13 mouse cellular contexts compared by ENCODE assay signal in the genomic region with DNA sequence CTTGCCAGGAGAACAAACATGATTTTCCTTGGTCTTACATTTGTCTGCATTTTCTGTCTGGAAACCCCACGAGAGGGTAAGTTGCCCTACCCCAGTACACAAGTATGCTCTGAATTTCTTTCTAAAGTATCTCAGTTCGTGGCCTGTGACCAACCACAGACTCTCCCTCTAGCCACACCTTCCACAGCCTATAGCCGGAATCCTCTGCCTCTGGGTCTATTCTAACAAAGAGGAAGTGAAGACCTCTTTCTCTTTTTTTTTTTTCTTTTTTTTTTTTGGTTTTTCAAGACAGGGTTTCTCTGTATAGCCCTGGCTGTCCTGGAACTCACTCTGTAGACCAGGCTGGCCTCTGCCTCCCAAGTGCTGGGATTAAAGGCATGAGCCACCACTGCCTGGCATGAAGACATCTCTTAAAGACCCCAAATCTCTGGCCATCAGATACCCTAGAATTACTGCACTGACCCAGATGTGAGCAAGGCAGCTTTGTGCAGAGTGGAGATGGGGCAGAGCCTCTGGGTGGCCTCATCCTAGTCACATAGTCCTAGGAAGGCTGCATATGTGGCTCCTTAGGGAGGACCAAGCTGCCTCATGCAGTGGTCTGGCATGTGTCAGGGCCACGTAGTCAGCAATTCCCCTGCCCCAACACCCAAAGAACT. TPM values are rescaled to one million over a fixed set of nuclear protein-coding genes. Genes with fewer than 3 reads are reported as not detected.
A peak's percentile ranks its signal among the peaks of the same experiment; 100 is the strongest.
DNase-seq lines count a peak whose midpoint lies in the region; ATAC-seq and TF ChIP-seq lines count a peak whose summit lies in the region.
"Had no signal": no experiment of that assay in that cellular context is flagged by ENCODE, and none has a peak within 500 bp of the region (broad histone marks: within the 10 kb centered on the region; RNA-seq: fewer than 3 reads in every experiment).

No protein-coding gene starts in this region.

- no peak for ATAC-seq in heart, embryonic 14.5 days (ENCODE audit: insufficient number of reproducible peaks, insufficient read depth, low FRiP score, low read depth)
- peak; percentile 40; the same call in 1 of the 2 replicates for ATAC-seq in G1E (ENCODE audit: extremely low read depth, insufficient number of reproducible peaks, low FRiP score, poor library complexity, severe bottlenecking)
- no peak for ATAC-seq in embryonic facial prominence, embryonic 14.5 days (ENCODE audit: low read depth)
- peak; percentile 66 for ATAC-seq in megakaryocyte, adult 5-6 weeks (ENCODE audit: poor library complexity, severe bottlenecking)
- no peak for ATAC-seq in cerebellum, adult (ENCODE audit: insufficient number of reproducible peaks, low FRiP score, low TSS enrichment)
- ATAC-seq: CD4-positive, CD25-positive, alpha-beta regulatory T cell, adult 4 months; hindbrain, postnatal 0 days had no signal

- 47% methylated on average over 4 of the region's 4 CpGs for WGBS in heart, embryonic 14.5 days
- WGBS in embryonic facial prominence, embryonic 14.5 days: 58% methylated on average over 4 of the region's 4 CpGs

- H3K4me3 ChIP-seq in heart, embryonic 14.5 days (ENCODE audit: control insufficient read depth in 1 of 2, insufficient read depth in 1 of 2, low read depth in 1 of 2, low read length in 2 of 2): no peak overlapping the region
- H3K4me3 ChIP-seq in G1E (ENCODE audit: low read depth, low read length): no peak overlapping the region
- H3K4me3 ChIP-seq in embryonic facial prominence, embryonic 14.5 days (ENCODE audit: low read depth, low read length): no peak overlapping the region
- H3K4me3 ChIP-seq: forebrain, embryonic 10.5 days; neural tube, embryonic 15.5 days had no signal

- peaks cover 32 to 40% of the 10 kb centered on the region in 2 experiments for H3K4me1 ChIP-seq in heart, embryonic 14.5 days (ENCODE audit: control insufficient read depth in 2 of 2, insufficient read depth in 2 of 2, low read length in 2 of 2)
- peaks cover 46% of the 10 kb centered on the region for H3K4me1 ChIP-seq in G1E (ENCODE audit: insufficient read depth, low read depth, low read length)
- H3K4me1 ChIP-seq in embryonic facial prominence, embryonic 14.5 days (ENCODE audit: control insufficient read depth, insufficient read depth, low read length): peaks cover 11% of the 10 kb centered on the region
- H3K4me1 ChIP-seq: forebrain, embryonic 10.5 days; neural tube, embryonic 15.5 days had no signal

- H3K27ac ChIP-seq in heart, embryonic 14.5 days (replicated peaks in 1 of 2; ENCODE audit: control insufficient read depth in 1 of 2, insufficient read depth in 1 of 2, low read depth in 2 of 2, low read length in 2 of 2): no peak overlapping the region
- peak overlapping the region; percentile 40; the same call in 1 of the 2 replicates for H3K27ac ChIP-seq in embryonic facial prominence, embryonic 14.5 days (replicated peaks; ENCODE audit: low read depth, low read length)
- H3K27ac ChIP-seq: forebrain, embryonic 10.5 days; hindbrain, postnatal 0 days; neural tube, embryonic 15.5 days had no signal

- no peaks in the 10 kb centered on the region for H3K9me3 ChIP-seq in heart, embryonic 14.5 days (ENCODE audit: control insufficient read depth, low read length)
- no peaks in the 10 kb centered on the region for H3K9me3 ChIP-seq in G1E (replicated peaks)
- no peaks in the 10 kb centered on the region for H3K9me3 ChIP-seq in embryonic facial prominence, embryonic 14.5 days (ENCODE audit: control insufficient read depth, low read length)
- H3K9me3 ChIP-seq: forebrain, embryonic 10.5 days; neural tube, embryonic 15.5 days had no signal

- H3K4me2 ChIP-seq in heart, embryonic 14.5 days (ENCODE audit: low read length): no peak overlapping the region
- H3K4me2 ChIP-seq in embryonic facial prominence, embryonic 14.5 days (ENCODE audit: low read depth, low read length): no peak overlapping the region
- H3K4me2 ChIP-seq: neural tube, embryonic 15.5 days had no signal

- DNase-seq in heart, adult 18-20 months: no peak
- DNase-seq in G1E (ENCODE audit: low spot score): peak; percentile 41
- no peak for DNase-seq in embryonic facial prominence, embryonic 14.5 days (ENCODE audit: low spot score)
- no peak for DNase-seq in right cerebral cortex, postnatal 25 days
- DNase-seq in thymus, postnatal 4 days: no peak
- DNase-seq: cerebellum, adult 11 months had no signal

- H3K36me3 ChIP-seq in heart, embryonic 14.5 days (ENCODE audit: control insufficient read depth, insufficient read depth, low read length): peaks cover 35% of the 10 kb centered on the region
- H3K36me3 ChIP-seq in G1E (replicated peaks): peaks cover 95% of the 10 kb centered on the region
- H3K36me3 ChIP-seq in embryonic facial prominence, embryonic 14.5 days (ENCODE audit: control insufficient read depth, insufficient read depth, low read length): peaks cover 34% of the 10 kb centered on the region

- TF ChIP-seq CTCF in G1E (IDR thresholded peaks at IDR 0.05; ENCODE audit: low read depth, low read length): no peak

- peak overlapping the region; percentile 7; the same call in 1 of the 2 replicates for H3K9ac ChIP-seq in heart, embryonic 14.5 days (ENCODE audit: low read length)
- H3K9ac ChIP-seq in embryonic facial prominence, embryonic 14.5 days (ENCODE audit: low read depth, low read length): no peak overlapping the region
- H3K9ac ChIP-seq: neural tube, embryonic 15.5 days had no signal

- H3K27me3 ChIP-seq in heart, embryonic 14.5 days (ENCODE audit: control insufficient read depth, insufficient read depth, low read length): no peaks in the 10 kb centered on the region
- no peaks in the 10 kb centered on the region for H3K27me3 ChIP-seq in G1E (ENCODE audit: insufficient read depth, low read length)
- H3K27me3 ChIP-seq in embryonic facial prominence, embryonic 14.5 days (replicated peaks; ENCODE audit: control insufficient read depth, insufficient read depth, low read length): no peaks in the 10 kb centered on the region
- H3K27me3 ChIP-seq: neural tube, embryonic 15.5 days had no signal

RNA-seq across cellular contexts. Expression of gene Furin, which starts 50.4 kb away (rescaled TPM):
- 17.9 and 25.2 TPM in 2 replicates for polyA plus RNA-seq in heart, embryonic 14.5 days (2014; fragmentation: Nextera tagmentation; extraction: Ambion mirVana)
- 100 to 1,000 TPM; 103 to 114 TPM for total RNA-seq in heart, adult 18-20 months (2021)
- total RNA-seq in G1E (2014; fragmentation: Nextera tagmentation): 25.1 and 26.0 TPM in 2 replicates
- total RNA-seq in G1E (2017): 16.2 and 21.3 TPM in 2 replicates
- polyA plus RNA-seq in G1E (2012): 30.4 and 33.0 TPM in 2 replicates
- 17.2 and 18.4 TPM in 2 replicates for polyA plus RNA-seq in embryonic facial prominence, embryonic 14.5 days (2014; fragmentation: Nextera tagmentation; extraction: Ambion mirVana)
- 28.0 and 34.1 TPM in 2 replicates for total RNA-seq in megakaryocyte, adult 5-6 weeks (2015)
- total RNA-seq in megakaryocyte, adult 5-6 weeks (2017): 13.8 and 21.3 TPM in 2 replicates

Comparison
In these comparisons a context has a peak if more than half of its experiments do, and no peak if none do; other contexts are left out.
1. ATAC-seq: peak in G1E (single experiment) and megakaryocyte, adult 5-6 weeks (single experiment); none in heart, embryonic 14.5 days (single experiment), embryonic facial prominence, embryonic 14.5 days (single experiment) and cerebellum, adult (single experiment).